Mouse (Mus musculus): ENCODE results near the gene Fjx1.

Fjx1 gene

GRCm38 (mm10) chr2:102451671-102452549 is at the start of gene Fjx1:
Gene Fjx1 (minus strand): TSS chr2:102452499.
- no peak for DNase-seq (ENCODE audit: low read depth, low spot score)

GRCm38 (mm10) chr2:102500001-102500689 is 47.8 kb upstream of the Fjx1 start:
- DNase-seq (ENCODE audit: low read depth, low spot score), result no peak

- no peak for DNase-seq (ENCODE audit: low read depth, low spot score)
These were observed 28.4 kb upstream of the Fjx1 start for GRCm38 (mm10) chr2:102480738-102481137.

- no peak for DNase-seq (ENCODE audit: low read depth, low spot score)
These were observed 23.8 kb upstream of the Fjx1 start for GRCm38 (mm10) chr2:102476101-102476500.

GRCm38 (mm10) chr2:102468645-102469044 is 16.3 kb upstream of the Fjx1 start:
- no peak for DNase-seq (ENCODE audit: low read depth, low spot score)

- DNase-seq (ENCODE audit: low read depth, low spot score), result no peak
These were observed 12.0 kb upstream of the Fjx1 start for GRCm38 (mm10) chr2:102464342-102464732.

GRCm38 (mm10) chr2:102463587-102464341 is 11.5 kb upstream of the Fjx1 start:
- DNase-seq (ENCODE audit: low read depth, low spot score), result no peak

- no peak for DNase-seq (ENCODE audit: low read depth, low spot score)
These were observed 9.2 kb upstream of the Fjx1 start for GRCm38 (mm10) chr2:102461491-102461890.

- DNase-seq (ENCODE audit: low read depth, low spot score), result no peak
These were observed 2.8 kb upstream of the Fjx1 start for GRCm38 (mm10) chr2:102455126-102455525.

GRCm38 (mm10) chr2:102453447-102453846 is 1.1 kb upstream of the Fjx1 start:
- DNase-seq (ENCODE audit: low read depth, low spot score), result no peak

GRCm38 (mm10) chr2:102450761-102451670 is 1.3 kb downstream of the Fjx1 start:
- no peak for DNase-seq (ENCODE audit: low read depth, low spot score)

- DNase-seq (ENCODE audit: low read depth, low spot score), result no peak
These were observed 2.0 kb downstream of the Fjx1 start for GRCm38 (mm10) chr2:102450248-102450760.

- no peak for DNase-seq (ENCODE audit: low read depth, low spot score)
These were observed 2.6 kb downstream of the Fjx1 start for GRCm38 (mm10) chr2:102449630-102450247.

- DNase-seq (ENCODE audit: low read depth, low spot score), result no peak
These were observed 3.2 kb downstream of the Fjx1 start for GRCm38 (mm10) chr2:102449056-102449455.

GRCm38 (mm10) chr2:102447831-102448230 is 4.5 kb downstream of the Fjx1 start:
- no peak for DNase-seq (ENCODE audit: low read depth, low spot score)

- no peak for DNase-seq (ENCODE audit: low read depth, low spot score)
These were observed 5.4 kb downstream of the Fjx1 start for GRCm38 (mm10) chr2:102446851-102447250.

- DNase-seq (ENCODE audit: low read depth, low spot score), result no peak
These were observed 14.8 kb downstream of the Fjx1 start for GRCm38 (mm10) chr2:102437357-102438030.

- no peak for DNase-seq (ENCODE audit: low read depth, low spot score)
These were observed 18.4 kb downstream of the Fjx1 start for GRCm38 (mm10) chr2:102433879-102434278.

- no peak for DNase-seq (ENCODE audit: low read depth, low spot score)
These were observed 21.2 kb downstream of the Fjx1 start for GRCm38 (mm10) chr2:102431084-102431483.

GRCm38 (mm10) chr2:102427974-102428373 is 24.3 kb downstream of the Fjx1 start:
- DNase-seq (ENCODE audit: low read depth, low spot score), result no peak
